Mouse (Mus musculus) MEL (cell line): Measurements from ENCODE around the gene Dlgap1. TPM values are rescaled to one million over a fixed set of nuclear protein-coding genes. Genes with fewer than 3 reads are reported as not detected.

Source experiments
- DNase-seq: peaks from one replicate; pipeline ENCODE4 v3.0.0; 2011; ENCODE audit warnings: low read depth, low spot score
- H3K27ac ChIP-seq: 2 replicates; pipeline ENCODE4 v1.5.1; 2012; ENCODE audit warnings: low read depth, mild to moderate bottlenecking, control low read depth, low read length, moderate library complexity; ENCODE audit not compliant: control insufficient read depth
- H3K27me3 ChIP-seq, 2 experiments: fragments of 150-350 bp in 1 of 2; sonication (generic) in 1 of 2; 2 replicates each; pipeline ENCODE4 v1.6.1; 2012; ENCODE audit warnings: low read length in 2 of 2, mild to moderate bottlenecking in 2 of 2, improper control_type of control experiment in 1 of 2, moderate library complexity in 1 of 2; ENCODE audit not compliant: insufficient read depth in 2 of 2, control insufficient read depth in 1 of 2
- H3K36me3 ChIP-seq, 2 experiments: 2 replicates each; pipeline ENCODE4 v1.6.1; 2012 to 2014; ENCODE audit warnings: low read length in 2 of 2, improper control_type of control experiment in 1 of 2, inconsistent platforms in 1 of 2, mild to moderate bottlenecking in 1 of 2; ENCODE audit not compliant: insufficient read depth in 2 of 2, control insufficient read depth in 1 of 2
- H3K4me1 ChIP-seq, 2 experiments: fragments of 150-350 bp in 1 of 2; sonication (generic) in 1 of 2; 2 replicates each; pipeline ENCODE4 v1.6.1; 2012; ENCODE audit warnings: low read length in 2 of 2, improper control_type of control experiment in 1 of 2, mild to moderate bottlenecking in 1 of 2; ENCODE audit not compliant: insufficient read depth in 2 of 2, control insufficient read depth in 1 of 2
- H3K4me3 ChIP-seq, 2 experiments: fragments of 150-350 bp in 1 of 2; sonication (generic) in 1 of 2; 2 replicates each; pipeline ENCODE4 v1.5.1; 2012; ENCODE audit warnings: low read depth in 2 of 2, low read length in 2 of 2, mild to moderate bottlenecking in 2 of 2, moderate library complexity in 2 of 2, control low read depth in 1 of 2, improper control_type of control experiment in 1 of 2; ENCODE audit not compliant: control insufficient read depth in 1 of 2, insufficient read depth in 1 of 2
- H3K79me2 ChIP-seq: 2 replicates; pipeline ENCODE4 v1.6.1; 2012; ENCODE audit warnings: mild to moderate bottlenecking, low read length, moderate library complexity; ENCODE audit not compliant: control insufficient read depth, poor library complexity, insufficient read depth
- H3K9ac ChIP-seq: 2 replicates; pipeline ENCODE4 v1.6.1; 2012; ENCODE audit warnings: low read depth, mild to moderate bottlenecking, control low read depth, low read length, moderate library complexity; ENCODE audit not compliant: control insufficient read depth, poor library complexity, severe bottlenecking
- H3K9me3 ChIP-seq: fragments of 150-350 bp; sonication (generic); replicated peaks from 2 replicates; pipeline ENCODE4 v1.6.1; 2012; ENCODE audit warnings: mild to moderate bottlenecking, low read length, improper control_type of control experiment, moderate library complexity; ENCODE audit not compliant: insufficient read depth
- CHD1 ChIP-seq: IDR thresholded peaks from 2 replicates; pipeline ENCODE4 v1.6.1; 2012; ENCODE audit warnings: low read depth, mild to moderate bottlenecking, inconsistent platforms, low read length, improper control_type of control experiment
- CTCF ChIP-seq, 3 experiments: IDR thresholded peaks in 2 of 3; conservative IDR thresholded peaks in 1 of 3; 2 replicates each; pipeline ENCODE4 v1.5.1; 2011 to 2012; ENCODE audit warnings: low read length in 3 of 3, low read depth in 2 of 3, mild to moderate bottlenecking in 2 of 3, improper control_type of control experiment in 1 of 3, inconsistent platforms in 1 of 3, mixed read lengths in 1 of 3, moderate library complexity in 1 of 3; ENCODE audit not compliant: control insufficient read depth in 1 of 3, insufficient read depth in 1 of 3, poor library complexity in 1 of 3, severe bottlenecking in 1 of 3
- ELF1 ChIP-seq: IDR thresholded peaks from 2 replicates; pipeline ENCODE4 v1.6.1; 2014; ENCODE audit warnings: low read depth, mild to moderate bottlenecking, inconsistent platforms, low read length, improper control_type of control experiment, moderate library complexity
- ETS1 ChIP-seq: IDR thresholded peaks from 2 replicates; pipeline ENCODE4 v1.6.1; 2012; ENCODE audit warnings: low read depth, mild to moderate bottlenecking, inconsistent platforms, low read length, improper control_type of control experiment, moderate library complexity
- HCFC1 ChIP-seq: IDR thresholded peaks from 2 replicates; pipeline ENCODE4 v1.6.1; 2012; ENCODE audit warnings: low read depth, mild to moderate bottlenecking, inconsistent platforms, low read length, improper control_type of control experiment, moderate library complexity
- JUND ChIP-seq: IDR thresholded peaks from 2 replicates; pipeline ENCODE4 v1.6.1; 2011; ENCODE audit warnings: low read depth, mild to moderate bottlenecking, improper control_type of control experiment, low read length
- KAT2A ChIP-seq: conservative IDR thresholded peaks from 2 replicates; pipeline ENCODE4 v1.6.1; 2012; ENCODE audit warnings: low read depth, low read length, improper control_type of control experiment, inconsistent platforms
- MAX ChIP-seq: IDR thresholded peaks from 2 replicates; pipeline ENCODE4 v1.6.1; 2011; ENCODE audit warnings: low read length, improper control_type of control experiment
- MYB ChIP-seq: IDR thresholded peaks from 2 replicates; pipeline ENCODE4 v1.6.1; 2011; ENCODE audit warnings: mild to moderate bottlenecking, low read depth, low read length, improper control_type of control experiment
- NELFE ChIP-seq: IDR thresholded peaks from 2 replicates; pipeline ENCODE4 v1.6.1; 2011; ENCODE audit warnings: low read depth, low read length, improper control_type of control experiment
- POLR2A ChIP-seq, 2 experiments: IDR thresholded peaks; 2 replicates each; pipeline ENCODE4 v1.6.1; 2011 to 2012; ENCODE audit warnings: low read length in 2 of 2, mild to moderate bottlenecking in 2 of 2, control low read depth in 1 of 2, improper control_type of control experiment in 1 of 2, low read depth in 1 of 2, moderate library complexity in 1 of 2; ENCODE audit not compliant: control insufficient read depth in 1 of 2, insufficient read depth in 1 of 2, poor library complexity in 1 of 2
- POLR2AphosphoS2 ChIP-seq: IDR thresholded peaks from 2 replicates; pipeline ENCODE4 v1.6.1; 2011; ENCODE audit warnings: low read length, improper control_type of control experiment
- POLR2AphosphoS5 ChIP-seq: IDR thresholded peaks from 2 replicates; pipeline ENCODE4 v1.6.1; 2012; ENCODE audit warnings: low read depth, borderline replicate concordance, mild to moderate bottlenecking, inconsistent platforms, low read length, moderate library complexity, mixed read lengths
- SMC3 ChIP-seq: IDR thresholded peaks from 2 replicates; pipeline ENCODE4 v1.6.1; 2011; ENCODE audit warnings: low read depth, low read length, improper control_type of control experiment
- TBP ChIP-seq: IDR thresholded peaks from 2 replicates; pipeline ENCODE4 v1.8.0; 2011; ENCODE audit warnings: low read depth, low read length, improper control_type of control experiment
- TCF12 ChIP-seq: IDR thresholded peaks from 2 replicates; pipeline ENCODE4 v1.6.1; 2014; ENCODE audit warnings: low read depth, mild to moderate bottlenecking, inconsistent platforms, low read length, improper control_type of control experiment, moderate library complexity
- USF2 ChIP-seq, 2 experiments: IDR thresholded peaks; 2 replicates each; pipeline ENCODE4 v1.6.1; 2011 to 2012; ENCODE audit warnings: improper control_type of control experiment in 2 of 2, low read length in 2 of 2, borderline replicate concordance in 1 of 2, inconsistent platforms in 1 of 2, low read depth in 1 of 2, mild to moderate bottlenecking in 1 of 2; ENCODE audit not compliant: insufficient read depth in 1 of 2
- ZC3H11A ChIP-seq: IDR thresholded peaks from 2 replicates; pipeline ENCODE4 v1.6.1; 2012; ENCODE audit warnings: low read depth, mild to moderate bottlenecking, inconsistent platforms, low read length, improper control_type of control experiment
- ZKSCAN1 ChIP-seq: IDR thresholded peaks from 2 replicates; pipeline ENCODE4 v1.6.1; 2012; ENCODE audit warnings: low read depth, mild to moderate bottlenecking, inconsistent platforms, low read length, improper control_type of control experiment, moderate library complexity
- ZMIZ1 ChIP-seq: IDR thresholded peaks from 2 replicates; pipeline ENCODE4 v1.6.1; 2012; ENCODE audit warnings: low read depth, mild to moderate bottlenecking, inconsistent platforms, low read length, improper control_type of control experiment, moderate library complexity
- polyA plus RNA-seq, 2 experiments: library from polyadenylated mRNA; stranded (reverse) in 1 of 2; unstranded in 1 of 2; fragments of >175 nt in 1 of 2; fragments of >200 nt in 1 of 2; gene quantifications; 2 replicates each; pipeline versions ENCODE4 v1.2.1 to v1.2.4; 2012; ENCODE audit warnings: low replicate concordance in 2 of 2, low read depth in 1 of 2; ENCODE audit not compliant: insufficient read length in 2 of 2, insufficient read depth in 1 of 2, missing spikeins in 1 of 2
- total RNA-seq: library from RNA; depleted of rRNA; stranded (reverse); fragments of 300-350 nt; gene quantifications from 2 replicates; pipeline ENCODE4 v1.2.3, GENCODE M21; 2012; rRNA removed

Dlgap1 gene
- total RNA-seq (not detected in 2 replicates), polyA plus RNA-seq (under 1 TPM in 1 of 2 experiments, not detected in 1; 0.06 TPM)

DNA sequence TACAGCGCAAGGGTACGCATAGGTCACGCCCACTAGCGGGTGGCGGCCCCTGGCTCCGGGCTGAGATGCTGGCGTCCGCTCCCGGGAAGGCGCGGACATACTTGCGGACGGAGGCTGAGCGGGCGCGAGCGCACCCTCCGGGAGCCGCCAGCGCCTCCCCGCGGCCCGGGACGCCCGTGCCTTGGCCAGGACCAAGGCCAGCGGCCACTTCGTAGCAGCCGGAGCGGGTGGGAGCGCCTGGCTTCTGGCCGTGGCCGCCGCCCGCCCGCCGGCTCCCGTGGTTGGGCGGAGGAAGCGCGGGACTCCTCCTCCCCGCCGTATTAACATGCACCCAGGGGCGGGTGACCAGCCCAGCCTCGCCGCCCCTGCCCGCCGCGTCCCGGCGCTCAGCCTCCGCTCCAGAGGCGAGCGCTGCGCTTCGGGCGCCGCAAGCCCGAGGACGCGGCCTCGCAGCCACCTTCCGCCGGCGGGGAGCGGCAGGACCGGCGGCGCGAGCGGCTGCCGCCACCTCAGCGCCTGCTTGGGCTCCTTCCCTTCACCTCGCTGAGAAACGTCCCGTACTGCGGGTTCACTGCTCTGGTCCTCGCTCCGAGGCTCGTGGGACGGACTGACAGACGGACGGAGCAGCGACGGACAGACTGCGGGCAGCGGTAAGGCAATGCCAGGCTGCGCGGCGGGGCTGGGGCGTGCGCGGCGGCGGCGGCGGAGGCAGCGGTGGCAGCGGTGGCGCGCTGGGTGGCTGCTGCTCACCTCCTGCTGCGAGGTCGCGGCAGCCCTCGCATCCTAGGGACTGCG is at the start of gene Dlgap1:
Dlgap1 (plus strand) TSS at position 53 of the 795 bp plus-strand sequence.
- H3K36me3 ChIP-seq = no peaks in the 10 kb centered on the region
- H3K27me3 ChIP-seq = no peaks in the 10 kb centered on the region
- no peak within 1 kb of the TSS for H3K27ac ChIP-seq
- H3K4me1 ChIP-seq = no peaks in the 10 kb centered on the region
- TF ChIP-seq MAX (no peak), CTCF (IDR thresholded peaks at IDR 0.05 in 2 of 3, conservative IDR thresholded peaks at IDR 0.05 in 1 of 3; ENCODE audit: control insufficient read depth in 1 of 3, insufficient read depth in 1 of 3, low read depth in 2 of 3, low read length in 3 of 3, poor library complexity in 1 of 3, severe bottlenecking in 1 of 3) (no peak), KAT2A (no peak), POLR2AphosphoS5 (no peak), TBP (no peak)
- H3K9me3 ChIP-seq = no peaks in the 10 kb centered on the region
- DNase-seq = no peak
- no peak within 1 kb of the TSS for H3K4me3 ChIP-seq
- no peak within 1 kb of the TSS for H3K9ac ChIP-seq
- no peaks in the 10 kb centered on the region for H3K79me2 ChIP-seq

GRCm38 (mm10) chr17:69954936-69955335 is 13.9 kb upstream of the Dlgap1 start:
- no peak for DNase-seq

More at GRCm38 (mm10) chr17:69954936-69955335, 13.9 kb upstream of the Dlgap1 start:
- Histone ChIP-seq H3K9me3 (no peaks in the 10 kb centered on the region), H3K4me3 (no peak overlapping the region), H3K9ac (no peak overlapping the region), H3K4me1 (no peaks in the 10 kb centered on the region), H3K79me2 (no peaks in the 10 kb centered on the region), H3K27ac (no peak overlapping the region), H3K36me3 (no peaks in the 10 kb centered on the region)
- TF ChIP-seq ZC3H11A (no peak), ZKSCAN1 (no peak), JUND (no peak), KAT2A (no peak), MYB (no peak), CHD1 (no peak), POLR2AphosphoS2 (no peak), MAX (no peak), POLR2A (IDR thresholded peaks at IDR 0.05; ENCODE audit: control insufficient read depth in 1 of 2, insufficient read depth in 1 of 2, low read depth in 1 of 2, low read length in 2 of 2, poor library complexity in 1 of 2) (no peak), TCF12 (no peak), ELF1 (no peak), HCFC1 (no peak), USF2 (IDR thresholded peaks at IDR 0.05; ENCODE audit: borderline replicate concordance in 1 of 2, insufficient read depth in 1 of 2, low read depth in 1 of 2, low read length in 2 of 2) (no peak), ZMIZ1 (no peak), ETS1 (no peak), NELFE (no peak), POLR2AphosphoS5 (no peak), SMC3 (no peak), TBP (no peak)
- TF ChIP-seq, all 39 proteins: peak for 0
- no peaks in the 10 kb centered on the region for H3K27me3 ChIP-seq
